Mouse (Mus musculus): Measurements from ENCODE around the gene Psmc5.

Psmc5 gene

DNA sequence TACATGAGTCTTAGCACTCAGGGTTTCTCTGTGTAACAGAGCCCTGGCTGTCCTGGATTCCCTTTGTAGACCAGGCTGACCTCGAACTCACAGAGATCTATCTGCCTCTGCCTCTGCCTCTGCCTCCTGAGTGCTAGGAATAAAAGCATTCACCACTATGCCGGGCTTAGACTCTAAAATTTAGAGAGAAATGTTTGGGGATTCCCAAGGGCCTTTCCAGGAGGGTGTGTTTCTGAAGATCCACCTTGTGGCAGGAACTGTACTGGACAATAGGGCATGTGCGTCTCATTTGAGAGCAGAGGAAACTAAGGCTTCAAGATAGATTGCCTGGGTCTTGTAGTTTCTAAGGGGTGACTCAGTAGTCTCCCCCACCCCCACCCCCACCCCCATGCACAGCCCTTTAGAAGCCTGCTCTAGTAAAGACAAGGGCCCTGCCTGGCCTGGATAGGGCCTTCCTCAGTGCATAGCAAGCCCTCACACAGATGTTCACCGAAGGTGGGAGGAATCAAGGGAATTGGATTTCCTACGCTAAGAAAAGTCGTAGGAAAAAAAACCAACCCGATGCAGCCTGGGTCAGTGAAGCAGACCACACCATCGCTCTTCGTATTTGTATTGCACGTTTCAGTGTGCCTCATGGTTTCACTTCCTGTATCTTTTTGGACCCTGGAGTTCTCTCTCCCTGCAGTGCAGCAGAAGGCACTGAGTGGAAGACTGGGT lies 49.6 kb downstream of the Psmc5 start:
- no peak for DNase-seq (ENCODE audit: inconsistent age in 2 of 2, low spot score in 1 of 2)

- DNase-seq (ENCODE audit: inconsistent age in 2 of 2, low spot score in 1 of 2): no peak
Measured at GRCm38 (mm10) chr11:106306065-106306385, 50.1 kb downstream of the Psmc5 start.

- no peak for DNase-seq (ENCODE audit: inconsistent age in 2 of 2, low spot score in 1 of 2)
Measured at GRCm38 (mm10) chr11:106306758-106307157, 50.8 kb downstream of the Psmc5 start.

DNA sequence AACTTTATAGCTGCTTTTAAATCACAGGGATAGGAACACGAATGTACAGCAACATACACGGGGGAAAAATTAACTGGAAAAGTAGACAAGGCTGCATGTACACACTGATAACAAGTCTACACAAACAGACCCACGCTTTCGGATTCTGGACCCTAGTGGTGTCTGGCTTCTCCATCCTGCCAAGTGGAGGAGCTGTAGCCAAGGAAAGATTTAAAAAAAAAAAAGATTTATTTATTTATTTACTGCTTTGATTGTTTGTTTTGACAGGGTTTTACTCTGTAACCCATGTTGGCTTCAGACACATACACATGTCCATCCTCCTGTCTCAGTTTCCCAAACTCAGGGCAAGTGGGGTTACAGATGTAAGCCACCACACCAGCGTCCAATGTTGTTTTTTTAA lies 51.5 kb downstream of the Psmc5 start:
- DNase-seq (ENCODE audit: inconsistent age in 2 of 2, low spot score in 1 of 2): no peak

- no peak for DNase-seq (ENCODE audit: inconsistent age in 2 of 2, low spot score in 1 of 2)
Measured at GRCm38 (mm10) chr11:106308162-106308561, 52.2 kb downstream of the Psmc5 start.

- DNase-seq (ENCODE audit: inconsistent age in 2 of 2, low spot score in 1 of 2): no peak
Measured at GRCm38 (mm10) chr11:106310123-106310522, 54.2 kb downstream of the Psmc5 start.

All from adrenal gland, adult (tissue).